Mouse (Mus musculus) brown adipose tissue, adult 24 weeks (tissue): ENCODE data around the gene Efnb3. TPM values are rescaled to one million over a fixed set of nuclear protein-coding genes. Genes with fewer than 3 reads are reported as not detected.

ENCODE experiments used
- H3K27ac ChIP-seq: fragments of 200-500 bp; replicated peaks from 2 replicates; pipeline ENCODE4 v1.5.1; 2012; ENCODE audit warnings: low read depth, mild to moderate bottlenecking, low read length
- H3K4me1 ChIP-seq: fragments of 200-500 bp; 2 replicates; pipeline ENCODE4 v1.6.1; 2012; ENCODE audit warnings: low read length, mixed read lengths; ENCODE audit not compliant: control insufficient read depth, insufficient read depth, insufficient read length
- H3K4me3 ChIP-seq: fragments of 200-500 bp; 2 replicates; pipeline ENCODE4 v1.5.1; 2012; ENCODE audit warnings: low read depth, mild to moderate bottlenecking, low read length, moderate library complexity; ENCODE audit not compliant: insufficient read depth
- polyA plus RNA-seq: library from polyadenylated mRNA; stranded (reverse); fragments of >200 nt; gene quantifications from 2 replicates; pipeline ENCODE4 v1.2.4, GENCODE M21; 2012; ENCODE audit not compliant: missing spikeins, insufficient read depth, insufficient read length

Efnb3 gene
- polyA plus RNA-seq, 1 experiment, result not detected

DNA sequence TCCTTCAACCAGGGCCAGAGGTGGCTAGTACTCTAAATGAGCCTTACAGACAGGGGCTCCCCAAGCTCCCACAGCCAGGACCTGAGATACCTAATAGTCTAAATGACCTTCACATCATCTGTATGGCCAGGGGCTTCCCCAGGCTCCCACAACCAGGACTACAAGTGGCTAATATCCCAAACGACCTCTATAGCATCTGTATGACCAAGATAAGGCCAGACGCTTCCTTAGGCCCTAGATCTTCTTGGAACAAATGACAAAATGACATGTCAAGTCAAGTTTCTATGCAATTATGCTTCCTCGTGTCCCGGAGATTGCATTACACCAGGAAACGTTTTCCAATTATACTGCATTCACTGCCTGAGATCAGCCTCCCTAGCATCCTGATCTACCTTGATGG is 16.3 kb upstream of the Efnb3 start:
- H3K4me3 ChIP-seq, result no peak overlapping the region
- H3K27ac ChIP-seq, result no peak overlapping the region

DNA sequence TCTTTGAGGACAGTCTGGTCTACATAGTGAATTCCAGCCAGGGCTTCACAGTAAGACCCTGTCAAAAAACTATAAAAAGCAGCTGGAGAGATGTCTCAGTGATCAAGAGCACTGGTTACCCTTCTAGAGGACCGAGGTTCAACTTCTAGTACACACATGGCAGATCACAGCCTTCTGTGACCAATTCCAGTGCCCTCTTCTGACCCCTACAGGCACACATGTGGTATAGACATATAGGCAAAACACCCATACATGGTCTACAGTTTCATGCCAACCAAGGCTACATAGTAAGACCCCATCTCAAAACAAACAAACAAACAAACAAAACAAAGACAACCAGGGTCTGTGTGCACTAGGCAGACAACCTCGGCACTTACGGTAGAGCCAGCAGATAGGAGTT is 15.2 kb upstream of the Efnb3 start:
- Histone ChIP-seq H3K4me1 (no peaks in the 10 kb centered on the region), H3K4me3 (no peak overlapping the region), H3K27ac (no peak overlapping the region)

More for the DNA sequence above, 16.3 kb upstream of the Efnb3 start:
- no peaks in the 10 kb centered on the region for H3K4me1 ChIP-seq

DNA sequence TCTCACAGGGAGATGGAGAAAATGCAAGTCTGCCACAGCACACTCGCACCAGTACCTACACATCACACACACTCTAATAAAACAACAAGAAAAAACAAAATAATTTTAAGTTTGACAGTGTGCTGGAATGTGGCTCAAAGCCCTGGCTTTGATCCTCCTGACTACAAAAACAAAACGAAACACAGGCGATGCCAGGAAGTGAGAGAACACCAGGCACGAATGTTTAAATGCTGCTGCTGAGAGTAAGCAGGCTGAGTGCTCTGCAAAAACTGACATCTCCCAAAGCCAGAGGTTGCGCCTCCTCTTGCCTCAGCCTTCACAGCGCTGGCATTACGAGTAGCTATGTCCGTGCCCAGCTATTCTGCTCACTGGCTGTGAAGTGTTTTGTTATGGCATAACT is 5.1 kb upstream of the Efnb3 start:
- Histone ChIP-seq H3K27ac (no peak overlapping the region), H3K4me3 (no peak overlapping the region)

DNA sequence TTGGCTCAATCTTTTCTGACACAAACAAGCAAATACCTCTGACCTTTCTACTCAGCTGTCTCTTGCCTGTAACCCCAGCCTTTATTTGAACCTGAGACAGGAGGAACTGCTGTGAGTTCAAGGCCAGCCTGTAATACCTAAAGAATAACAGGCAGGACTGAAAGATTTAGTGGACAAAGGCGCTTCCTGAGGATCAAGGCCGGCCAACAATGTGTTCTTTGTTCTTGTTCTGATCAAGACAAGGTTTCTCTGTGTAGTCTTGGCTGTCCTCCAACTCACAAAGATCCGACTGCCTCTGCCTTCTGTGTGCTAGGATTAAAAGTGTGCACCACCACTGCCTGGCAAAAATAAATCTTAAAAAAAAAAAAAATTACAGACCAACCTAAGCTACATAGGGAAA is 4.4 kb upstream of the Efnb3 start:
- H3K4me3 ChIP-seq, result no peak overlapping the region
- H3K4me1 ChIP-seq, result no peaks in the 10 kb centered on the region; the same call in 1 of the 2 replicates
- no peak overlapping the region for H3K27ac ChIP-seq

More for the DNA sequence above, 5.1 kb upstream of the Efnb3 start:
- no peaks in the 10 kb centered on the region; the same call in 1 of the 2 replicates for H3K4me1 ChIP-seq

DNA sequence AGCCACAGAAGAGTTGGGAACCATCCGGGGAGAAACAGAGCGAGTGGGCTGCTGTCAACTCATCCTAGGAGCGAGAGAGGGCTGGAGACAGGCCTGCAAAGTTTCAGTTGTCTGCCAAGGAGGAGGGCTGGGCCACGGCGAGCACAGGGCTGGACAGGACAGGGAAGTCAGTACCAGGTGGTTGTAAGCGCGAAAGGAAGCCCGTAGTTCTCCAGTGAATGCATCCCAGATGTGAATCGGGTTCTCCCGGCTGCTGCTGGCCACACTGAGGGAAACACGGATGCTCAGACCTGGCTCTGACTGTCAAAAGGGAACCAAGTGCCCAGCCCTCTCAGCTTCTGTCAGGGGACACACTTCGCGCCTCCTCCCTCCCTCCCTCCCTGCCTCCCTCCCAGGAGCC is 3.4 kb upstream of the Efnb3 start:
- Histone ChIP-seq H3K4me3 (no peak overlapping the region), H3K27ac (no peak overlapping the region)

DNA sequence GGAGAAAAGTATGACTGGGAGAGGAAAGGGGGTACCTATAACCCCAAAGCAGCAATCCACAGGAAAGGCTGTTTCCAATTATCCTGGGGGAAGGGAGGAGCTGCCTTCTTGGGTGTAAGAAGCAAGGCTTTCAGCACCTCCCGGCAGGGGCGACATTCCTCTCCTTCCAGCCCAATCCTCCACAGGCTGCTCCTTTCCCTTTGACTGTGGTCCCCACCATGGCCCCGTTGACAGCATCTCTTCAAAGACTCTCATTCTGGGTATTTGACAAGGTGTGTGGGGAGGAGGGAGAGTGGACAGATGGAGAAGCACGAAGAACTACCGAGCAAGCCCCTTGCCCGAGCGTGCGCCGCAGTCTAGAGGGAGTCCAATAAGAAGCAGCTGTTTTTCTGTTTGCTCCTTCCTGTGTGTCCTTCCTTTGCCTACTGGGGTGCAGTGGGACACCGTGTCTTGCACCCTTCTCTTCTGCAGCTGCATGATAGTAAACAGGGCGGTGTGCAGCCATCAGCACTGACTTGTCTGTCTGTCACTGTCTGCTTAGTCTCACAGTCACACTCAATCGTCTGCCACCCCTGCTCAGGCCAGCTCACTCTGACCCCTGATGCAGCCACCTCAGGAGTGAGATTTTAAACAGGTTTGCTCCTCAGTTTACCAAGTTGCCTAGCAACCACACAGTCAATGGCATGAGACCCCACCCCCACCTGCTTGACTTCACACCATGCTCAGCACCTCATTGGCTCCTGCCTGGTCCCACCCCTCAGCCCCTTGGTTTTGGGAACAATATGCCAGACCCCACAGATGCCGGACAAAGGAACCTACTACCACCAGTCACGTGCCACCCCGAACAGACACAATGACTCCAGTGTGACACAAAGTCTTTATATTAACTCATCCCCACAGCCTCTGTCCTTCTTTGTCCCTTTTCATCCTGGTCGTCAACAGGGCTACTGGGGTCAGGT is 1.2 kb upstream of the Efnb3 start:
- H3K27ac ChIP-seq, result no peak overlapping the region
- H3K4me1 ChIP-seq, result no peaks in the 10 kb centered on the region; the same call in 1 of the 2 replicates
- no peak overlapping the region for H3K4me3 ChIP-seq

More for the DNA sequence above, 3.4 kb upstream of the Efnb3 start:
- no peaks in the 10 kb centered on the region; the same call in 1 of the 2 replicates for H3K4me1 ChIP-seq

DNA sequence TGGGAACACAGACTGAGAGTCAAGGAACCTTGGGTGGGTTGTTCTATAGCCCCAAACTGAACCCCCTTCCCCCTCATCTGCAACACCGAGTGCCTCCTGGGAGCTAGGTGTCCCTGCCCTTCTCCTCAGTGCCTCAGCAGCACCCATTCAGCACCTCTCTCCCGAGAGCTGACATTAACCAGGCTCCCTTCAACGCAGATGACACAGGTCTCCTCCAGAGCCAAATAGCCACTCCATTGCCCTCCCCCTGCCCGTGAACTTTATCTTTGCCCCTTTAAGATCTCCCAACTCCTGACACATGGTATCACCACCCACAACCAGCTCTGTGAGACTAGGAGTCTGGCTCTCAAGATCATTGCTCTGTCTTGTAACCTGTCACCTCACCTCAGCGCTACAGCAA is 822 bp downstream of the Efnb3 start:
- Histone ChIP-seq H3K4me3 (no peak overlapping the region), H3K4me1 (no peaks in the 10 kb centered on the region; the same call in 1 of the 2 replicates), H3K27ac (no peak overlapping the region)

DNA sequence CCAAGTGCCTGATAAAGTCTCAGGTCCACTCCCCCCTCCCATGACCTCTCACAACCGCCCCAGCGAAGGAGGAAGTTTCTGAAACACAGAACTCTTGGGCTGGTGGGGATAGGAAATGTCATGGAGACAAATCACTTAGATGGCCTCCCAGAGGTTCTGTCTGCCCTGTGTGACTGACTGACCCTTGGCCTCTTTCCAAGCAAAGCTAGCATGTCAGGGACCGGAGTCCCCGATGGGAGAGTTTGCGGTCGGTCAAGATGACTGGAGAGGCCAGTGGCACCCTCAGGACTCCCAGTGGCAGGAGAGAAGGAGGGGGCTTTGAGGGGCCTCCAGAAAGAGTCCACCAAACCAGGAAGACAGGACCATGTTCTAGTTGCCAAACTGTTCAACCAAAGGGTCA is 1.2 kb downstream of the Efnb3 start:
- Histone ChIP-seq H3K4me3 (no peak overlapping the region), H3K27ac (no peak overlapping the region), H3K4me1 (no peaks in the 10 kb centered on the region; the same call in 1 of the 2 replicates)

DNA sequence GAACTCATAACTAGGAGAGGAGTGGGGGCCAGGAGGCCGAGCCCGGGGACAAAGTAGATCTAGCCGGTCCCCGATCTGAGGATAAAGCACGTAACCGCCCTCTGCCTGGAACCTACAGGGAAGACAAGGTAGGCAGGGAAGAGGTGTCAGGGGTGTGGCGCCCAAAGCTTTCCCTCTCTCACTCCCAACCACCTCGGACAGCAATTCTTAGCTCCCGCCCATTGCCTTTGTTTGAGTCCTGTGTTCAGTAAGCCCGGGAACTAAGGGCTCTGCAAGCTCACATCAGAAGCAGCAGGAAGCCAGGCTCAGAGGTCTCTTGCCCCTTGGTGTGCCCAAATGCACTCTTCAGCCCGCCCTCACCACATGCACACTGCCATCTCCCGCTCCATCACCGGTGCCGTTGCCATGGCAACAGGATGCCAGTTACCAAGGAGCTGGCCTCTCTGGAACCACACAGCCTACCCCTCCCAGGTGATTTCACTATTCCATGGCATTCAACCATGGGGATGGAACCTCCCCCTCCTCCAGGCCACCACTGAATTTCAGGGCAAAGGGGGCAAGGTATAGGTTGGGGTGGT is 2.5 kb downstream of the Efnb3 start:
- no peak overlapping the region for H3K4me3 ChIP-seq
- H3K27ac ChIP-seq, result no peak overlapping the region
- no peaks in the 10 kb centered on the region; the same call in 1 of the 2 replicates for H3K4me1 ChIP-seq

DNA sequence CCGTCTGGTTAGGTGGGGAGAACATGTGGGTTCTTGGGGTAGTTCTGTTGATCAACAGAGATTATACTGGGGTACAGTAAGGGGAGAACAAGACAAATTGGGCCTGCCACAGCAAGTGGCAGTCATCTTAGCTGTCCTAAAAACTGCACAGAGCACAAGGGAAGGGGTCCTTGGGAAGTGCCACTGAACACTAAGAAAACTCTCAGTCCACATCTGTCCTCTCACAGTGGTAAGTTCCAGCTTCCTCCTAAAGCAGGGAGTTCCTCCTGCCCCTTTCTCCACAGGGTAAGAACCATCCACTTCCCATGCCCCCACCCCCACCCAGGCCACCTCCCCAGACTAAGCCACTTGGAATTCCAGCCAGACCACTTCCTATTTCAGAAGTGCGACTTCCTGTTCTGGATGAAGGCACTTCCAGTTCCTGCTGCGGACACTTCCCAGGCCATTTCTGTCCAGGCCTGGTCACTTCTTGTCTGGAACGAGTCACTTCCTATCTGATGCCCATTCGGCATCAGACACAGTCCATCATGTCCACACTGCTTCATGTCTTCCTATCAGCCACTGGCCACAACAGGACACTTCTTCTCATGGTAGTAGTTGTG is 5.4 kb downstream of the Efnb3 start:
- Histone ChIP-seq H3K27ac (no peak overlapping the region), H3K4me1 (no peaks in the 10 kb centered on the region), H3K4me3 (no peak overlapping the region)

DNA sequence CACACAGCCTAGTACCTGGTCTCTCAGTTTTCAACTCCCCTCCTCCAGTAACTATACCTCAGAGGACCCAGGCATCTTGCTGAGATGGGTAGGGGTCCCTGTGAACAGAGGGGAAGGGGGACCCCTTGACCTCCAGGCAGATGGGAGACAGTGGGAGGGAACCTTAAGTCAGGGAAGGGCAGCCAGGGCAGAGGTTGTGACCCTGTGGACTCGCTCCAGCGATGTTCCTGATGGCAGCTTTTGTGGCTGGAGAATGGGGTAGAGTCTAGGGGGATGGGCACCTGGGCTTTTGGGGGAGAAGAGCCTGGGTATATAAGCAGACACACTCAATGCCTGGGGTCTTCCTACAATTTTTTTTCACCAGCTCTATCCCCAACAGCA is 6.7 kb downstream of the Efnb3 start:
- Histone ChIP-seq H3K4me3 (no peak overlapping the region), H3K27ac (no peak overlapping the region), H3K4me1 (no peaks in the 10 kb centered on the region)

DNA sequence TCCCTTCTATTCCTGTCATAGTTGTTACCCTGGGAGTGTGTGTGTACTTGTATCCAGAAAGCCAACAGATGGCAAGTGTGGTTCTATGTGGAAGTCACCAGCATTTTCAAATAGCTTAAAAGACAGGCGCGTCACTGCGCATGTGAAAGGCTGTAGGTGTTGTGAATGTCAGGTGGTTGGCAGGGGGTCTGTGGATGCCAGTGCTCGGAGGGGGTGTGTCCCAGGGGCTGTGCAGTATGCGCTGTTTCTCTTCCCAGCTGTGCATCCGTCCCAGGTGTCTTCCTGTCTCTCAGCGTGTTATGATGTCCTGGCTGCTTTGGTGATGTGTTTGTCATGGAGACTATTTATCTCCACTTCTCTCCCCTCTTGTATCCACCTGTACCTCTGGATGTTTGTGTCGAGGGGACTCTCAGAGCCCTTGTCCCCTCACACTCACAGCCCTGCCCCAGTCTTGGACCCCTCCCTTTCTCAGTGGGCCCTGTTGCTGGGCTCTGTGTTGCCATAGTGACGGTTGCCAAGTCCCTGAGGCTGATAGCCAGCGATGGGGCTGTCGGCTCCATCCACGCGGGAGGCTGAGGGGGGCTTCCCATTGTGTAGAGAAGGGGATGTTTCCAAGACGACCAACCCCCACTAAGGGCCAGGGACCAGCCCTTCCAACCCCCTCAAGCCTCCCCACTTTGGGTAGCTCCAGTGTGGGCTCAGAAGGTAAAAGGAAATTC is 7.2 kb downstream of the Efnb3 start:
- Histone ChIP-seq H3K27ac (no peak overlapping the region), H3K4me1 (no peaks in the 10 kb centered on the region), H3K4me3 (no peak overlapping the region)

DNA sequence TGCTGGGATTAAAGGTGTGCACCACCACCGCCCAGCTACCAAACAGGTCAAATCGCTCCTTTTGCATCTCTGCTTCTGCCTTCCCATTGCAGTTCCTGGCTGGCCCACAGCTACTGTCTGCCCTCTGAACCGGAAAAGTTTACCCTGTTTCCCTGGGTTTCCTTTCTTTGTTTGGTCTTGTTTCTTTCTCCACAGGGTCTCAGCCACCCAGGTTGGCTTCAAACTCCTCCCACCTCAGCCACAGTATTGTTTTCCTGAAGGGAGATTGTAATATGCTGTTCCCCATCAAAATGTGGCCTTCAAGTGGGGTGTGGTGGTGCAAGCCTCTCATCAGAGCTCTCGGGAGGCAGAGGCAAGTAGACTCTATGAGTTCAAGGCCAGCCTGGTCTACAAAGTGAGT is 8.7 kb downstream of the Efnb3 start:
- H3K4me3 ChIP-seq, result no peak overlapping the region
- H3K27ac ChIP-seq, result no peak overlapping the region
- H3K4me1 ChIP-seq, result no peaks in the 10 kb centered on the region; the same call in 1 of the 2 replicates

DNA sequence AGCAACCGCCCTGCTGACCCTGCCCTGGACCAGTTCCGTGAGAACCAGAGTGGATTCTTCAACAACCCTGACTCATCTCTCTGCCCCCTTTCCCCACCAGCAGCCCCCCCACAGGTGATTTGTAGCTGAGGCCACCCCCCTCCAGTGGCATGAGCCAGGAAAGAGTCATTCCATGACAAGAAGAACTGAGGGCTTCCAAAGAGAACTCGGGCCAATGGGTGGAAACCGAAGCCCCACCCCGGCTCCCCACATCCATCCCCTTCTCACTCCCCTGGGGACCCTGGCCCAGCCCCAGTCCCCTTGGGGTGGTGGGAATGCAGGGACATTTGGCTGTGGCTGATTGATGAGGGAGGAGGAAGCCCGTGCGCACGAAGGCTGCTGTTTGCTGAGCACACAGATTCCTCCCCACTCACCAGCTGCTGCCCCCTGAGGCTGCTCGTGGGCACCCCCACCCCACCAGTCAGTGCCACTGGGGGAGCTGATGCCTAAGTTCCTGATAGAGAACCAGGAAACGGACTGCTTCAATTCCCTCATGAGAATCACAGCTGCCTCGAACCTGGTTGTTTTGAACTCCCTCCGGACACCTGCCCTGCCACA is 10.8 kb downstream of the Efnb3 start, which contains the start of gene Dnah2:
Dnah2 (minus strand) TSS at position 51 of the 597 bp plus-strand sequence.
- Histone ChIP-seq H3K4me3 (no peak within 1 kb of the TSS), H3K4me1 (no peaks in the 10 kb centered on the region; the same call in 1 of the 2 replicates), H3K27ac (no peak within 1 kb of the TSS)
